Mouse (Mus musculus): ENCODE measurements around the gene Ntrk2.
"Not testable (repeated sequence)": the region's sequence is repeated elsewhere in the genome, so short reads cannot be mapped to it uniquely, and the experiment has no call there.

Gene Ntrk2

GRCm38 (mm10) chr13:59057886-59058285 is 251.5 kb downstream of the Ntrk2 start:
- no peak for DNase-seq

GRCm38 (mm10) chr13:59059118-59059517 is 252.7 kb downstream of the Ntrk2 start:
- no peak for DNase-seq

GRCm38 (mm10) chr13:59065677-59066076 is 259.3 kb downstream of the Ntrk2 start:
- no peak for DNase-seq

DNA sequence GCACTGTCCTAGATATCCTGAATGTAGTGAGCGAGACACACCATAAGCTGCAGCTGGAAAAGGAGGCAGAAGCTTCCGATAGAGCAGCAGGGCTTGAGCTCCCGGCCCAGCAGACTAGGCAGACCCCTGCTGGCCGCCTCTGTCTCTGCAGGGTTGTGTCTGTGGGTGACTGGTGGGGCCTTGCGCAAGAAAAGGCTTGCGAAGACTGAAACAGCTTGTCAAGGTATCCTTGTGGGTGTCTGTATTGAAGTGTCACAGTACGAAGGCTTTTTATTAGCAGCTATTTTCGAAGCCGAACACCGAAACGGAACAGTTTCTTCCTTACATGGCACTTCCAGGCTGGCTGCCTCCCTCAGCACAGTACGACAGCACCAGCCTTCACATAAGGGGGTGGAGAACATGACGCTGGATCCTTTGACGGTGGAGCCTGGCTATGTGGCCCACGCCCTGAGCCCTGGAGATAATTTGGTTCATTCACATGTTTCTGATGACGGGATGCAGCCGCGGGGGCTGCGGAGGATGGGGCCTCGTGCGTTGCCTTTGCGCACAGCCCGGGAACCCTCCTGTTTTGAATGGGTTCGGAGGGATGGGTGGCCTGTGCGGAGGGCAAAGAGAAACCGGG is 267.4 kb downstream of the Ntrk2 start:
- peak; percentile 90 for DNase-seq

- no peak for DNase-seq
Measured at GRCm38 (mm10) chr13:59076489-59076888, 270.1 kb downstream of the Ntrk2 start.

DNA sequence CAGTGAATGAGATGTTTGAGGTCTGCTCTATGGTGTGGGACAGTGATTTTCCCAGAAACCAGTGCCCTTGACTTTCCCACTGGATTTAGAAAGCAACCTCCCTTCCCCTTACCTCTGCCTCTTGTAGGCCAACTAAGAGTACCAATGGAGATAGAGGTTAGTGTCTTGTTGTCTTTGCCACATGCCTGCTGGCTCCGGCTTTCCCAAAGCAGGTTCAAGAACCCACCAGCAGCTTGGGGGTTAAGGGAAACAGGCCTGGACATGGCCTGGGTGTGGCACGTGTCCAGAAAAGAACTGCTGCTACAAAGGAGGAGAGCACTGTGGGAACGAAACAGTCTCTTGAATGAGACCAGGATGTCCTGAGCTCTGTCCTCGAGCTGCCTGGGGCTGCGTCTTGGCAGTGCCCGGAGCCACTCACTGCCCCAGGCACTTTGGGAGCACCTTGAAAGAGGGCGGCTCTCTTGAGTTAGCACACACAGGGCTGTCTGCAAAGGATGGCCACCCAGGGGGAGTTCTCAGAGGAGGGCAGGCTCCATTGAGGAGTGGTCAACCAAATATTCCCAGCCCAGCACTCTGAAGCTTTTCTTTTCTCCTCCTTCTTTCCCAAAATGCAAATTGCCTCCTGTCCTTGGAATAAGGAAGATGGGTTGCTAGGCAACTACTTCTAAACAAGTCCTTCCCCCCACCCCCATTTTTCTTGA is 273.5 kb downstream of the Ntrk2 start:
- no peak for DNase-seq

- DNase-seq = no peak
Measured at GRCm38 (mm10) chr13:59080468-59080867, 274.1 kb downstream of the Ntrk2 start.

DNA sequence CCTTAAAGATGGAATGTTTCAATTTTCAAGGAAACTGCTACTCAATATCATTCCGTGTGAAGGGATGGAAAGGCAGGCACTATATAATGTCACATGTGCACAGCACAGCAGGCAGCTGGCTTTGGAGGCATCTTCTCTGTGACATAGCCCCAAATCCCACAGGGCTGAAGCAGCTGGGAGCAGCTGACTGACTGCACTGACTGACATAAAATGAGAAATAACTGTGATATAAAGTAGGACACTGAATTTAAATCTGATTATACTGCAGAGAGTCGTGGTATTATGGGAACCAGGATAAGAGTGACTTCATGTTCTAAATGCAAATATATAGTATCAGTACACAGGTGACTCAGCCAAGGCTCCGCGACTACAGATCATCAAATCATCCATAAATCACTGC is 282.6 kb downstream of the Ntrk2 start:
- no peak for DNase-seq

DNA sequence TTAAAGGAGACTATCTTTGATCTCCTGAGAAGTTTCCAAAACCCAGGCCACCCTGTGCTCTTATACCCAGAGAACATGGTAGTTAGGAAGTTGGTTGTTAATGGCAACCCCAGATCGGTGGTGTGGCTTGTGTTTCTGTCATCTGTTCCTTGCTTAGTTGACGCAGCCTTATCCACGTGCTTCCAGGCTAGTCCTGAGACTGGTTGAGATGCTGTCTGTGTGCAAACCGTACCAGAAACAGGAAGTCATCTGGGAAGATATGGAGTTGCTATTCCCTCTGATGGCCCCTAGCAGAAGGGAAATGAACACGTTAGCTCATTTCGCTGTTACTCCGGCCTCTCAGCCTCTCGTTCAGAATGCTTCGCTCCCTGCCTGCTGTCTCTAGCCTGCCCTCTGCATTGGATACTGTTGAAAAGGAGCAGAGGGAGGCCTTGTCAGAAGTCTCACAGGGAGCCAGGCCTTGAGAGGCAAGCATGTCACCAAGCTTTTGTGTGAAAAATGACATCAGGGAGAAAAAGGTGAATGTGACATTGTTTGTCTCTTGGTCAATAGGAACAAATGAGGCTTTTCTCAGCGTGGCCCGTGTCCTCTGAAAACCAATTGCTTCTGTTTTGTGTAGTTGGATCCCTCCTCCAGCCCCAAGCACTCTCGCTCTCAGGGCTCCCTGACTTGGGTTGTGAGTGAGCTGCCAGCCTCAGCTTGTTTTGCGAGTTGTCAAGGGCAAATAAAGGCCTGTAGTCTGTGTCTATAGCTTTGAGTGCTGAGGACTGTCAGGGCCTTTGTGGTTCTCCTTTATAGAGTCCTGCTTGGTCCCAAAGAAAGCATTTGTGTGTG is 285.0 kb downstream of the Ntrk2 start:
- no peak for DNase-seq

GRCm38 (mm10) chr13:59092045-59092857 is 285.9 kb downstream of the Ntrk2 start:
- no peak for DNase-seq

GRCm38 (mm10) chr13:59092858-59093154 is 286.4 kb downstream of the Ntrk2 start:
- peak; percentile 85 for DNase-seq

DNA sequence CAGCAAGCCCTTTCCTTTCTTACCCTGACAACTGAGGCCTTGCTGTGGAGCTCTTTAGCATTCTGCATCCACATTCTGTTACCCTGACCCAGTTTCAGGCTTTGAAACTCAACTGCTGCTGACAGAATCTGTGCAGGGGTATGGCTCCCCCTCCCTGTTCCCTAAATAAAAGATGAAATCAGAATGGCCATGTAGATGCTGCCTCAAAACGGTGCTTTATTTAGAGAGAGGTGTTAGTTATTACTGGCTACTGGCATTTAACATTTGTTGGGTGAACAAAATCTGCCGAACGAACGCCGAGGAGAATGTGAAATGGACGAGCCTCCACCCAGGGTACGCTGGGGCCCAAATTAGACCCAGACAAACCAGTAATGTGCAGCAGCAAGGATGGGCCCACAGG is 288.4 kb downstream of the Ntrk2 start:
- DNase-seq = peak; percentile 52

DNA sequence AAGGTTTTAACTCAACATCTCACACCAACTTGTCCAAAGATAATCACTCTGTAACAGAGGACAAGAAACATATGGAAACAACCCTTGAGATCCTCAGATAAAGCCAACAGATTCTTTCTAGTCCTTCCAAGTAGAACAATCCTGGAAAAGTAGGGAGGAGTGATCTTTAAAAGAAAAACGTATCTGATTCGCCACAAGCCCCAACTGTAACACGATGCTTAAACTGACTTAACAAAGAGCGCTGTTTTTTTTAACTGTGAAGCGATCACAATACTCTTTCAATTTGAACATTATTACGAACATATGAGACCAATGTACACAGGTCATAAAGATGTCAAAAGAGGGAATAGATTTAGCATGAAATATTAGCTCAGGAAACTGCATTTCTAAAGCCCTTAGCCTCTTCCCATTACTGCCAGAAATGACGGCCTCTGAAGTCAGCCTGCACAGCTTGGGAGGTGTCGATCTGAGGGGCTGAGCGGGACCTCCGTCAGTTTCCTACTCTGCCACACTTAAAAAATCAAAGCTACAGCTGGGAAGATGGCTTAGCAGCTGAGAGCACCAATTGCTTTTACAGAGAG is 289.5 kb downstream of the Ntrk2 start:
- DNase-seq = no peak

DNA sequence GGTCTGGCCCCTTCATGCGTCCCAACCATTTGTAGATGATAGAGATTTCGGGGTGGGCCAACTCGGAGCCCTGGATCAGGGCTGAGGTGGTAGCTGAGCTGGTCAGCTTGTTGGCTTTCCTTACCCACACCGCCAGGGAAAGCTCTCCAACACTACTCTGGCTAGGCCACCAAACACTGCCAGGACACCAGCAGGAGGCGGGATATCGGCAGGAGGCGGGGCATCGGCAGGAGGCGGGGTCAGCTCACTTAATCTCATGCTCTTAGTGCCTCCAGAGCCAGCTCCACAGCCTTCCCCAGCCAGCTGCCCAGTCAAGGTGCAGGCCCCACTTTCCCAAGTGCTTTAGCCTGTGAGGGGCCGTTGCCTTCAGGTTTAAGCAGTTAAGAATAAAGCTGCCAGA is 293.7 kb downstream of the Ntrk2 start:
- no peak for DNase-seq

GRCm38 (mm10) chr13:59107791-59108190 is 301.4 kb downstream of the Ntrk2 start:
- DNase-seq = not testable (repeated sequence)

DNA sequence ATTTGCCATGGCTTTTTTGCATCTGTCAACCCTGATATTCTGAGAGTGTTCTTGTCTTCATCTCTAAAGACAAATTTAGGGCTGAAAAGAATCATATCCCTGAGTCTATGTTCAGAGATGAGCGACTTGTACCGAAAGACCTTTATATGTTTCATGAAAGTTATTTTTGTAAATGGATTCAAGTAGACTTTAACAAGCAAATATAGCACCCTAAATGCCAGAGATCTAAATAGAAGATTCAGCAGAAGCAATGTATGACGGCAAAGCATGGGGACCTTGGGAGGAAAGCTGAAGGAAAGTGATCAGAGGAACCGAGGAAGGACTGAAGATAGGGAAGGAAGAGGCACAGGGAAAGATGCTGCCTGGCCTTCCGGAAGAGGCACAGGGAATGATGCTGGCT is 303.7 kb downstream of the Ntrk2 start:
- no peak for DNase-seq

DNA sequence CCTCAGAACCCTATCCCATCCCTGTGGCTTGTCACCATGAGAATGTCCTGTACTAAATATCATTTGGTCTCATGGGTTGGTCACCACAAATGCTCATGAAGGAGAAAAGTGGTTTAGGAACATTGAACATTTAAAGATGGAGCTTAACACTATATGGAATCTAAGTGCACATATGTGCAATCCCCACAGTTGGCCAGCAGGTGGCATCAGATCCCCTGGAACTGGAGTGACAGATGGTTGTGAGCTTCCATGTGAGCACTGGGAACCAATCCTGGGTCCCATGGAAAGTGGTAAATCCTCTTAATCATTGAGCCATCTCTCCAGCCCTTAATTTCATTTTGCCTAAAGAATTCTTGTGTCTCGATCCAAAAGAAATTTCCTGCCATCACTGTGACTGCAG is 308.3 kb downstream of the Ntrk2 start:
- DNase-seq = no peak

DNA sequence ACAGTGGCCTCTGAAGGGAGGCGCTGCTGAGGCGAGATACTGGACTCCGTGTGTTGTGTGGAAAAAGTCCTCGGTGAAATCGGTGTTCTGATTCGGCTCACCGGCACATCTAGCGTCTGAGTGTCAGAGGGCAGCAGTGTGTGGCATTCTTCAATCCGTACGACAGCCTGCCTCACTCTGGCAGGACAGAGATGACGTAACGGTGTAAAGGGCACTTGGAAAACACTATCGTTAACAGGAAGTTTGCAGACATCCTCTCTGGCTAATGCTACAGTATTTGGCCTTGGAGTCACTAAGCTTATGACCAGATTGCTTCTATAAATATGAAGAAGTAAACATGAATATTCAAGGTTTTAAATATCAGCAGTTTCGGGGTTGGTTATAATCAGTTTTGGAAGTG is 309.2 kb downstream of the Ntrk2 start:
- no peak for DNase-seq

- no peak for DNase-seq
Measured at GRCm38 (mm10) chr13:59117233-59117632, 310.9 kb downstream of the Ntrk2 start.

DNA sequence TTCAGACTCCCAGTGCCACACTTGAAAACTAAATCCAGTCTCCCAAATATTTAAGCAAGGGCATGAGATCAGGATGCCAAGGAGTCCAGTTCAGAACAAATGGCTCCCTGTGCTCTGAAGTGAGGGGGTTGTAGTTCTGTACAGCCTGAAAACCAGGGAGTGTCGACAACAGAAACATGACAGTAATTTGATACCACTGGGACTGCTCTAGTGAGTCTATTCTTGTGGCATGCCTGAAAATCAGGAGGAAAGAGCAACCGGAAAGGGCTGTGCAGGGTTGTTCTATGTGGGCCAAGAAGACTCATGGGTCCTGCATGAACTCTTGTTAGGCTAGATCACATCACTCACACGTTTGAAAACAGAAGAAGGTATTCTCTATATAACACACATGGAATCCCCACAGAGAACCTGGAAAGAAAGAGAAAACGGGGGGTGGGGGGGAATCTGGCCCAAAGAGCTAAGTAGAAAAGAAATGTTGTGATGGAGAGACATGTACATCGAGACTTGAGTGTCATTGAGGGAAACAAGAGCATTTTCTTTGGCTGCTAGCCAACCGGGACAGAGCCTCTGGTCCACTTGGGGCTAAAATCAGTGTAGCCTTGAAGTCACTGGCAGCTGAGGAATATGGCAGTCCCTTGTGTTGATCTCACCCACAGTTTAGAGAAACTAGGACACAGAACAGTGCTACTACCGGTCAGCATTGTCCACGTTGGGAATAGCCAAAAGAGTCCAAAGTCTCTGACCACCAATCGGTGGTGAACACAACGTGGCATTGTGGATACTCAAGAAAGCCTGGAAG is 313.4 kb downstream of the Ntrk2 start:
- no peak for DNase-seq

DNA sequence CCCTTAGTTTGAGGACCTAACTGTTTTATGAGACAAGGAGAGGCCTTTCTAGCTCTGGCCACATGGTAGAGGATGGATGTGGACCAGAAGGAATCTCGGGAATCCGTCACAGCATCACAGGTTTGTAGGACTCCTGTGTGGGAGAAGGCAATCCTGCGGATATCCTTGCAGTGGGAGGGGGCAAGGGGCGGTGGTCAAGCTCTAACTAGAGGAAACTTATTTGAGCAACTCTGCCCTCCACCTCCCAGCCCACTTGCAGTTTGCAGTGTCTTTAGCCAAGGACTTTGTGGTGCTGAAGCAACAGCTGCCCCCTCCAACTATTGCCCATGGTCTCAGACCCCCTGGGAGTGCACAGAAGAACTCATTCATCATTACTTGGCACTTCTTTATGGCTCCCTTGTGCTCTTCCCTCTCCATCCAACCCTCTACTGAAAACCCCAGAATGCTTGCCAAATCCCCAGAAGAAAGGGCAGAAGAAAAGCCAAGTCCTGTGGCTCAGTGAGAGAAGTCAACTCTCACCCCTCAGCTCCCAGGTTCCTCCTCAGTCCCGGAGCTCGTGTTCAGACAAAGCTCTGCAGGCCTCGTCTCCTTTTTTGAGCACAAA is 336.9 kb downstream of the Ntrk2 start:
- no peak for DNase-seq

Measured in right cerebral cortex, postnatal 25 days (tissue).